Mouse (Mus musculus) layer of hippocampus, adult 9-11 months (tissue): ENCODE results near the gene Dapk2.
"Not testable (repeated sequence)": the region's sequence is repeated elsewhere in the genome, so short reads cannot be mapped to it uniquely, and the experiment has no call there.

Source experiments
- DNase-seq: peaks from one replicate; pipeline ENCODE4 v3.0.0; 2022

Gene Dapk2

DNA sequence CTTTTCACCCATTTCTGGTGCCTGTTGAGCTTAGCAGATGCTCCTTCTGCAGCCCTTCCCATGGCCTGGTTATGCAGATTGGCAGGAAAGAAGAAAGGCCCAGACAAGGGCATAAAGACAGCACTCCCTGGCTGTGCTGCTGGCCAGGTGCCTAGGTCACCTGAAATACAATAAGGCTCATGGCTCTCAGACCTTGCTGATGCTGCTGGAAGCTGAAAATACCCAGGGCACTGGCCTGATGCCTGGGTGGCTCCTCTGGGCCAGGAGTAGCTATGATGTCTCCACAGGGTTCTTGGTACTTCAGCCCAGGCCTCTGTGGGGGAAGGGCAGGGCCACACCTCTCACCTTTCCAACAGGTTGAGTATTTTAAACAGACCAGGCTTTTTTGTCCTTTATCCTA, 121.6 kb downstream of the Dapk2 start:
- no peak for DNase-seq

DNA sequence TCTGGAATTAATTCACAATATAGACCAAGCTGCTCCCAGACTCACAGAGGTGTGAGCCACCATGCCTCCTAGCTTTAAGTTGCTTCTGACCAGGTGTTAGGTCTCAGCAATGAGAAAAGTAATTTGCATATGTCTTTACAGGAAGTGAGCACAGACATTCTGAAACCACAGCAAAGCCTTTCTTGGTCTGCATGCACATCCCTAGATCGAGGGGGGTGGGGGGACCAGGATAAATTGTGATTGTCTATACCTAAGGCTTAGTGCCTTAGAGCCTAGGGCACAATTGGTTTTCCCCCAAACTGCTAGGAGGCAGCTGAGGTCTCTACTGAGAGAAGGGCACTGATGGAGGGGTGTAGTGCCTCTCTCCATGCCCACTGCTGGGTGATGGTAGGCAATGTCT, 122.5 kb downstream of the Dapk2 start:
- DNase-seq: no peak

DNA sequence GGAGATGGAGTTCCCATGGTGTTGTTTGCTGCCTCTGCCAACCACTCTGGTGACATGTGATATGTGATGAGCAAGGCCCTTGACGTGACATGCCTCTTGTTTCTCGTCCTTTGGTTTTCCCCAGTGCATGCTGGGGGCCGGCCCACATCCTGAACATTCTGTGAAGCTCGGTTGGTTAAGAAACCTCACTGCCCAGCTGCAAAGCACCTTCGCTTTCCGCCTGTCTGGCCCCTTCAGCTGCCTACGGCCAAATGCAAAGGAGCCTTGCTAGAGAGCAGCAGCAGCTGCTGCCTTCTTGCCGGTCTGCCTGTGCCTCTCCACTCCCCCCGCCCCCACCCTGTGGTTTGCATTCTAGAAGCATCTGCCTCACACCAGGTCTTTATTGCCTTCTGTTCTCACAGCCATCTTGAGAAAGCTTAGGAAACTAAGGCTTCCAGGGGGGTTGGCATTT, 123.5 kb downstream of the Dapk2 start:
- no peak for DNase-seq

DNA sequence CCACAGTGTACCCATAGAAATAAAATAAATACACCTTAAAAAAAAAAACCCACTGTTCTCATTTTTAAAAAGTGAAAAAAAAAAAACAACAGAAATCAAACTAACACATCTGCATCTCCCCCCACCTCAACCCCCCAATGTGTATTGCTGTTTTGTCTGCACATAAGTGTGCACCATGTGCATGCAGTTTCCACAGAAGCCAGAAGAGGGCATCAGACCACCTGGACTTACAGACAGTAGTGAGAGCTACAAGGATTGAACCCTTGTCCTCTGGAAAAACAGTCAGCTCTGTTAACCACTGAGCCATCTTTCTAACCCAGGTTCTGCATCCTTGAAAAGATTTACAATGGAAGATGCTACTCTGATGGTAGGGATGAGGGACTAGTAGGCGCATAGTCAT, 124.6 kb downstream of the Dapk2 start:
- DNase-seq: no peak

DNA sequence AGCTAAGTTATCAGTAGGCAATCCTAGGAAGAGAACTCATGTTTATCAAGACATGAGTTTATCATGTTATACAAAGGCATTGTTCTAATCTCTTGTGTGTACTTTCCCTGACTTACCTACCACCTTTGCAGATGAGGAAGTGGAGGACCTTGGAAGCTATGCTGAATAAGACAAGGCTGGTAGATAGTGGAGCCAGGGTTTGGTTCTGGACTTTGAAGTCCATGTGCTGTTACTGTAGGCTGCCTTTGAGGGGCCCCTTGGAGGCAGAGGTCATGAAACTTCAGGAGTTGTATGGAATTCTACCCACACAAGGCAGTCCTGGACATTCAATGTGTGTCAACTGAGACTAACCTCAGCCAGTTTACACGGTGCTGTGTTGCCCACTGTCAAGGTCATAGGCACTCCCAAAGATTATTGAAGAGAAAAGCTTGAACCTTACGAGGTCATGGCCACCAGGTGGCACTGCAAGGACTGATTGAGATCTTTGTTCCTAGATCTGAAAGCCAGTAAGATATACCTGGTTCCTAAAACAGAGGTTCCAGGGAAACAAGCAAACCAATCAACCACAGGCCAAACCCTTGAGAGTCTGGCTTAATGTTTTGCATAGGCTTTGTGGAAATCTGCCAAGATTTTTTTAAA, 125.7 kb downstream of the Dapk2 start:
- DNase-seq: peak; percentile 61

DNA sequence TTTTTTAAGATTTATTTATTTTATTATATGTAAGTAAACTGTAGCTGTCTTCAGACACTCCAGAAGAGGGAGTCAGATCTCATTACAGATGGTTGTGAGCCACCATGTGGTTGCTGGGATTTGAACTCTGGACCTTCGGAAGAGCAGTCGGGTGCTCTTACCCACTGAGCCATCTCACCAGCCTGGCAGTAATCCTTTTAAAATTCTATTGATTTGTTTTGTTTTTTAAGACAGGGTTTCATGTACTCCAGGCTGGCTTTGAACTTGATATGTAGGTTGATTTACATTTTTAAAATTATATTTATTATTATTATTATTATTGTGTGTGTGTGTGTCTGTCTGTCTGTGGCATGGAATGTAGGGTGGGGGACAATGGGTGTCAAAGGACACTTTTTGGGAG, 127.2 kb downstream of the Dapk2 start:
- not testable (repeated sequence) for DNase-seq

DNA sequence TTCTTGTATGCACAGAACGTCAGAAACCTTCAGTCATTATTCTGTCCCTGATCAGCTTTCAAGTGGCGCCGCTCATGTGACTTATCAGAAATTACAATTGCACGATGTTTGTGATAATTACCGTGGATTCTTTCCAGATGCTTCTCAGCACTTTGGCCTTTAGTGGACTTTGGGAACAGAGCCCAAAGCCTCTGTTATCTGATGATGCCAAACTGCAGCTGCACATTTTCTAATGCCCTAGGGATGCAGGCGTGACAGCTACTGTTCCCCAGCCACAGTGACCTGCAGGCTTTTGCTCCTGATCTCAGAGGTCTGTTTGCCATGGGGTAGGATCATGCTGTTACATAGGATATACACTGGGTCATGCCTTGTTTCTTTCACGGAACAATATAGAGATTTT, 127.9 kb downstream of the Dapk2 start:
- DNase-seq: no peak

DNA sequence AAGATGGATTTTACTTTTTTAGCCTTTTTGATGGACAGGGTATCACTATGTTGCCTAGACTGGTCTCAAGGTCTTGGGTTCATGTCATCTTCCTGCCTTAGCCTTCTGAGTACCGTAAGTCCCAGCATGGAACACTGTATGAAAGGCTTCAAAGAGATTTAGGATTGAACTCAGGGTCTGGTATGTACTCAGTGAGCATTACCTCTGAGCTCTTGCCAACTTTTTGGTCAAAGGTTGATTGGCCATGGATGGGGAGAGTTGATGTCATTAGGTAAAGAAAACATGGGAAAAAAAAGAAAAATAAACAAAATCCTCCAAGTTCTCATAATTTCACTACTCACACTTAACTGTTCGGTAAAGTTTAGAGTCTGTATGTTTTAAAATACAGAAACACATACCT, 132.7 kb downstream of the Dapk2 start:
- no peak for DNase-seq

DNA sequence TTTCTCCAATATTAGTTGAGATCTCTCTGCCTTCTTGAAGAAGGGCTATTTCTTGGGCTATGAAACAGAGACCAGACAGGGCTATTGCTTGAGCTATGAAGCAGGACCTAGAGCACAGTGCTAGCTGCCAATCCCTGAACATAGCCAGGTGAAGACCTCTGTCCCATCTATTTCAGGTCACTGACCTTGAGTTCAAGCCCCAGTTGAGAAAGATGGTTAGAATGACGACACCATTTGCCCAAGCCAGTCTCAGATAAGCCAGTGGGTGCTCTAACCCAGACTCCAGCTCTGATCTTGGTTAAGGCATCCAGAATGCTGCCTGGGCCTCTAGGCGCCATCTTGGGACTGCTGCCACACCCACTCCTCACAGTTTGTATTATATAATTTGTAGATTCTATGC, 135.3 kb downstream of the Dapk2 start:
- no peak for DNase-seq

DNA sequence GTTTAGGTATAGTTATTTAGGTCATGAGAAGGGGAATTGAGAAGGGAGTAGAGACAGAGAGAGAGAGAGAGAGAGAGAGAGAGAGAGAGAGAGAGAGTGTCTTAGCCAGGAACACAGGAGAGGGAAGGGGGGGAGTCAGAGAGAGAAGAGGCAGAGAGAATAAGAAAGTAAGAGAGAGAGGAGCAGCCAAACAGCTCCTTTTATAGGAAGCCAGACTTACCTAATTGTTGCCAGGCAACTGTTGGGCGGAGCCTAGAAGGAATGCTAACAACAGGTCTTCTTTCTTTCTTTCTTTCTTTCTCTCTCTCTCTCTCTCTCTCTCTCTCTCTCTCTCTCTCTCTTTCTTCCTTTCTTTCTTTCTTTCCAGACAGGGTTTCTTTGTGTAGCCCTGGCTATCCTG, 136.2 kb downstream of the Dapk2 start:
- DNase-seq: no peak

DNA sequence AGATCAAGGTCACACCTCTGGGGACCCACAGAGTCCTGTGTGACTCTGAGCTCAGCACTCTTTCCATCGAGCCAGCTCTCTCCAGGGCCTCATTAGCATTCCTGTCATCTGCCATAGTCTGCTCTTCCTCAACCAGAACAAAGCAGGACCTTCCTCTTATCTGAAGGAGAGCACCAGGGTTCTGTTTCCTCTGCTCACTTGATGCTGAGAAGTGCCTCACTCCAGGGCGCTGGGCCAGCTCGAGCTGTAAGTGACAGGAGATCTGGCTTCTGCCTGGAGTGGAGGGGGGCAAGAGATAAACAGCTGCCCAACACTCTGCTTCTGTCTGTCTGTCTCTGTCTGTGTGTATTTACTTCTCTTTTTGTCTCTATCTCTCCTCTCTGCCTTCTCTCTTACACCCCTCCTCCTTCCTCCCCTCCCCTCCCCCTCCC, 137.0 kb downstream of the Dapk2 start:
- DNase-seq: no peak

DNA sequence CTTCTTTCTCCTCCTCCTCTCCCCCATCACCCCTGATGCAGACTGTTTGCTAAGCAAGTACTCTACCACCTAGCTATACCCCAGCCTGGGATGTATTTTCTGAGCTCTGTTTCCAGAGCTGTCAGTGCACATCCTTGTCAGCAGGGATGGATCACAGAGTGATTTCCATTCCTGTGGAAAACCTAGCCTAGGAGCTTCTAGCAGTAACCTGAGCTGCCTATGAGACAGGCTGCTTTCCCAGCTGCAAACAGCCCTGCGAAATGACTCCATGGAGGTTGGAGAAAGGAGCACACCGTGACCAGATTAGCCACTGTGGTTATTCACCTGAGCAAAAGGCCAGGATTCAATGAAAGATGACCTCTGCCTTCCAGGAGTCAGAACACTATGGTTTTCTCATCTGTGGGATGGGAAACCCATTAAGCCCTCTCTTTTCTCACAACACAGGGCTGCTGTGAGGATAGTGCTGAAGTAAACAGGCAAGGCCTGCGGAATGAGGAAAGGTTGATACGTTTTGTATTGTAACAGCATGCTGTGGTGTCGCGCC, 137.6 kb downstream of the Dapk2 start:
- no peak for DNase-seq

DNA sequence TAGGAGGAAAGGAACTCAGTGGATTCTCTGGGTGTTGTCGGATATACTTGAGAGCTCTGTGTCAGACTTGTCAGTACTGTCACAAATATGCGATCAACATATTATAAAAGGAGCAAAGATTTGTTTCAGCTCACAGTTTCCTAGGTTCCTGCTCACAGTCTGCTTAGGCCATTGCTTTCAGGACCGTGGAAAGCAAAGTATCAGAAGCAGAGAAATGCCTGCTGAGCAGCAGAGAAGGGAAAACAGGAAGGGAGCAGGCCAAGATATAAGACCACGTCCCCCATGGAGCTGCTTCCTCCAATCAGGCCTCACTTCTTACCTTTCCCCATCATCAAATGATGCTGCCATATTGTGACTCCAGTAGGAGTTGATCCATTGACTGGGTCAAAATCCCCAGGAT, 140.8 kb downstream of the Dapk2 start:
- no peak for DNase-seq

DNA sequence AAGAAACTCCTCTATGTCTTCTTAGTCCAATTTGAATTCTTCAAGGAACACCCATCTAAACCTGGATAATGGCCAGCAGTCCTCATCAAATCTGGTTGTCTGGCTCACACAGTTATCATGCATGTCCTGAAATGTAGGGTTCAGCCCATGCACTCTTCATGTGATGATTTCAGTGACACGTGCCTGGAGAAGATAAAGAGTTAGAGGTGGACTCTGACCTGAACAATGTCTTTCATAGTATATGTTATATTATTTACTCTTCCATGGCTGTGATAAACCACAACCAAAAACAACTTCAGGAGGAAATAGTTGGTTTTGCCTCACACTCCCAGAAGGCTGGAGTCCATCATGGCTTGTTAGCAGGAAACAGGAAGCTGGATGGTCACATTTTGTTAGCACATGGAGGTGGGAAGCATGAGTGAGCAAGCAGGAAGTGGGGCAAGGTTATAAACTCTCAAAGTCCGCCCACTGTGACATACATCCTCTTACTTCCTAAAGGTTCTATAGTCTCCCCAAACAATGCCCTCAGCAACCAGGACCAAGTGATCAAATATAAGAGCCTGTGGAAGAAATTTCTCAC, 142.5 kb downstream of the Dapk2 start:
- DNase-seq: no peak

DNA sequence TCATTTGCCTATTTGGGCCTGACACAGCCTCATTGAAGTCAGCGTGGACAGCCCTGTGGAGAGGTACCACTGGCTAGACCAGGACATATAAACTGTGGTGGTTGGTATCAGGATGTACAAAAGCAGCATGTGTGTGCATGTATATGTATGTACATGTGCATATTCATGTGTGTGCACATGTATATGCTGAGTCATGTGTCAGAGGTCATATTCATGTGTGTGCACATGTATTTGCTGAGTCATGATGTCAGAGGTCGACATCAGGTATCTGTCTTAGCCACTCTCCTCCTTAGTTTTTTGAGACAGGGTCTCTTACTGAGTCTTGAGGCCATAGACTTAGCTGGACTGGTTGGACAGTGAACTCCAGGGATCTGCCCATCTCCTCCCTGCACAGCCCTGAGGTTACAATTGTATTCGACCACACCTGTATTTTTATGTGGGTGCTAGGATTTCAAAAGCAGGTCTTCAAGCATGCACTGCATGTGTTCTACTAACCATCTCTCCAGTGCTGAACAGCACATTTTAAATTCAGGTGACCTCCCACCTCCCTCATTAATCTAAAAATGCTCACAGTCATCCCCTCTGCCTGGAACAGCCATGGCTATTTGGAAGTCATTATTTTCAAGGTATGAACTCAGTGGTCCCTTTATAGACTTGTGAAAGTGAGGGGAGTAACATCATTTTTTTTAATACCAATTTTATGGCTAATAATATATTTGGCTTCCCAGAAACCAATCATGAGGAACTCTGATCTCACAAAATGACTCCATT, 146.5 kb downstream of the Dapk2 start:
- DNase-seq: no peak

DNA sequence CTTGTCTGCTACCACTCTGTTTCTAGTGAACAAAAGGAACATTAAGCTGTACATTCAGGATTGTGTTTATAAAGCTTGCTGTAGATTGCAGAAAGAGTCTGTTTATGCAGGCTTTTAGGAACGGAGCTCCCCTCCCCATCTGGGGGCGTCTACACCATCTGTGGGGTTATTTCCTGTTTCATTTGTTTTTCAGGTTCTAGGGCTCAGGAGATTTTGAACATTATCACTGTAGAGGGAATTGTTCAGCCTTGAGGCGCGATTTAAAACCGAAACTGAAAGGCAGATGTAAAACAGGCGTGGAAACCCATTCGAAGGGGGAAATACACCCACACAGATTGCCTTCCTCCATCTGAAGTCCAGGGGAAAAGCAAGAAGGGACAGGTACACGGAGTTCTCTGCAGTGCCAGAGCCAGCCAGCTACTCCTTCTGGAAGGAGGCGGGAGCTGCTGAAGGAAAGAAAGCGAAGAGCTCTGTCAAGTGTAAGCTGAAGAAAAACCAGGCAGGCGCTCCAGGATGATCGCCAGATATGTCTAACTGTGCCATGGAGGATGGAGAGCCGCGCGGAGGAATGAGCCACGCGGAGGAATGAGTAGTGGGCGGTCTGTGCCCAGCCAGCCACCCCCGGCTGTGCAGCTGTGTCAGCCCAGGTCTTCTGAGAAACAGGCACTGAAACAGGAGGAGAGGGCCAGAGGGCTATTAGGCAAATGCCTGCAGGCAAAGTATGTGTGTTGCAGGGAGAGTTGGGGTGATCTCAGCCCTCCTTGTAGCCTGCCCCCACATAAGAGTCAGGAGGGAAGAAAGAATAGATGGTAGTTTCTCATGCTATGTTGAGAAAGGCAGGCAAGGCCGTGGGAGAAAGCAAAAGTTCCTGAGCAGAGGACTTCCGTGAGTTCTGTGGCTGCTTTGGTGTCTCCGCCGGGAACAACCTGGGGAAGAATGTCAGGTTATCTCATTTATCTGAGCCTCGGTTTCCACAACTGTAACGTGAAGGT, 147.4 kb downstream of the Dapk2 start:
- peak; percentile 86 for DNase-seq

DNA sequence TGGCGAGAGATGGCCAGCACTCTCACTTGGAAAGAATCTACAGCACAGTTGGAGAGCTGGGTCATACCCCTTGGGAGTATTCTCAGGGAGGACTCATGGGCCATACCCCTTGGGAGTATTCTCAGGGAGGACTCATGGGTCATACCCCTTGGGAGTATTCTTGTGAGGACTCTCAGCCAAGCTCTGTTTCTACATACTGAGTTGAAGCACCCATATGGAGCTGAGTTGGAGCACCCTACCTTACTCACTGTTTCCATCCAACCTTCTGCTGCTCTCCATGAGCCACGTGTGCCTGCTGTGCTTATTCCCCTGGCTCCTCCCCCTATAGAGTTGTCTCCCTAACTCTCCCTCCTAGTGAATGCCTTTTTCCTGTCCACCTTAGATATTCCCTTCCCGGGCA, 148.4 kb downstream of the Dapk2 start:
- peak; percentile 6 for DNase-seq

DNA sequence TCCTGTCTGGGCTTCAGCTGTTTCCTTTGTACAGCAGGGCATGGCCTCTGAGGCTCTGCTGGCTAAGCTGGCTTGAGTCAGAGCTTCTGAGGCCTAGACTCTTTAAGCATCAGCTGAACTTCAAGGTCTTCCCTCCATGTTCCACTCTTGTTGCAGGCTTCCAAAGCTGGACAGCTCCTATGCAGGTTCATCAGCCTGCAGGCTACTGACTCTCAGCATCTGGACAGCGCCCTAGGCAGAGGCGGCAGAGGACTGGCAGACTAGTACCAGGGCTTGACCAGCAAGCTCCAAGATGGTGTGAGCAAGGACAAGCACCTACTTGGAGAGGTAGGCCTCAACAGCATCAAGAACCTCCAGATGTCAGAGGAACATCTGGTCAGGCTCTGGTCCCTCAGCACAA, 149.3 kb downstream of the Dapk2 start:
- no peak for DNase-seq

DNA sequence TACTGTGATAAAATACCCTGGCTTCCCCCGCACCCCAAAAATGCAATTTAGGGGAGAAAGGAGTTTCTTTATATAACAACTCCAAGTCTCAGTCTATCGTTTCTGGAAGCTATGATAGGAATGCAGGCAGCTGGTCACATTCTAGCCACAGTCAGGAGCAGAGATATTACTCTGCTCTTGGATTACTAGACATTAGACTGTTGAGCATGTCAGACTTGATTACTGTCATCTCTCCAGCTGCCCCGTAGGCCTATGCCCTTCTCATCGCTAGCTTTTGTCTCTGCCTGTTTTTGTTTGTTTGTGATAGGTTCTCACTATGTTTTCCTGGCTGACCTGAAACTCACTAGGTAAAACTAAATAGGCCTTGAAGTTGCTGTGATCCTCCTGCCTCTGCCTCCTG, 150.7 kb downstream of the Dapk2 start:
- DNase-seq: no peak

DNA sequence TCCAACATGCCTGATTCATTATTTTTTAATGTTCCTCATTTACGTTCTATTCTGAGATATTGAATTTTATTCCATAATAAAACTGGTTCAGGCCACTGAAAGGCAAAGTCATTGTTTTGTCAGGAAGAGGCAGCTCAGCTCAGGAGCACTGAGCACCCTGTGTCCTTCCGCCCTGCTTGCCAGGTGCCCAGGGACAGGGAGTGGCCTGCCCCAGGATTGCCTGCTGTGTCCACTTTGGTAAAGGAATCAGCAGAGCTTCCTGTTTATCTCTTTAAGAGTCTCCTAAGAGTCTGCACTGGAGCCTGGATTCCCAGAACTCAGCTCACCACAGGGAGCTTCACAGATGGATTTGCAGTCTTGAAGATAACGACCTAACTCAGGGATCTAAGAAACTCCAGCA, 153.4 kb downstream of the Dapk2 start:
- DNase-seq: no peak

DNA sequence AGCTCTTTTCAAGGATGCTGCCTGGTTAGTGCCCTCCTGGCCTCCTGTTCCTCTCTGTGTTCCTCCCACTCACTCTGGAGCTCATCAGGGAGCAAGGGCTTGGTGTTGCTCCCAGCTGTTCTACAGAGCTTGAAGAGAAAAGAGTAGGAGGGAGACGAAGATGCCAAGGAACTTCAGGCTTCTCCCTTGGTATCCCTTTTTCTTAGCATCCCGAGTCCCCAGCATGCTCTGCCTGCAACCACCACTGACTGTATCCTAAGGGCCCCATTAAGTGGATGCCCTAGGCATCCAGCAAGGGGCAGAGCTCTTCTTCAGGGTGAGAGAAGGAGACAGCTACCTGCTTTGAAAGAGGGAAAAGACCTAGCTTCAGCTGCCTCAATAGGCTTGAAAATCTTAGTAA, 158.6 kb downstream of the Dapk2 start:
- no peak for DNase-seq
